Mouse (Mus musculus): ENCODE measurements around the gene Mff.
A peak's percentile ranks its signal among the peaks of the same experiment; 100 is the strongest.

Mff gene

GRCm38 (mm10) chr1:82724339-82725025 lies at the start of gene Mff:
Gene Mff, plus strand, starts transcription at chr1:82724890.
- peak; percentile 97 for DNase-seq (ENCODE audit: low read depth, low spot score)

DNA sequence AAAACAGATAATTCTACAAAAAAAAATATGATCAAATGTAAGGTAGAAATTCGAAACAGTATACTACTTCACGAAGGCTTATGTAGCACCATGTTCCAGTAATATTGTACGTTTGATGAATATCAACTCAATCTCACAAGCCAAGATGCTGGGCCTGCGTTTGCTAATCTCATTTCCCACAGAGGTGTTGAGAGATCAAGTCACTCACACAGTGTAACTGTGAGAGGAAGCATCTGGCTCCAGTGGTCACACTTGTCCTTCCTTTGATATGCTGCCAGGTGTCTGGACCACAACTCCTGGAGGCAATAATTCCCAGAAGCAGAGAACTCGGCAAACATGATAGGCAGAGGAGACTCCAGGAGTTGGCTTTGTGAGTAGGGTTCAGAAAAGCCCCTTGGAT lies 38.4 kb upstream of the Mff start:
- DNase-seq (ENCODE audit: low read depth, low spot score) = no peak

- no peak for DNase-seq (ENCODE audit: low read depth, low spot score)
Measured at GRCm38 (mm10) chr1:82686866-82687265, 37.8 kb upstream of the Mff start.

GRCm38 (mm10) chr1:82687931-82688330 lies 36.8 kb upstream of the Mff start:
- DNase-seq (ENCODE audit: low read depth, low spot score) = no peak

DNA sequence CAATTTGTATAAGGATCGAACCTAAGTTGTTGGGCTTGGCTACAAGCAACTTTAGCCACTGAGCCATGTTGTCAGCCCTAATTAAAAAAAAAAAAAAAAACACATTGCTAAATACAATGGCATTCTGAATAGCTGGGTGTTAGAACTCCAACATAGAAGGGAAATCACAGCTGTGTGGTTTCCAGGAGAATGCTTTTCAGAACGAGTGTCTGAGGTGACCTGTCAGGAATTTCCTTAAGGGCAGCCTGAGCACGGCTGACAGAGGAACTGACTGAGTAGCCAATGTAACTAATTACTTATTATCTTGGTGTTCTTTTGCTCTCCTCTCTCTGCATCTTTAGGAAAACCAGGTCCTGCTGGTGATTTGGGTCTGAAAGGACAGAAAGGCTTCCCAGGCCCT lies 28.8 kb upstream of the Mff start:
- no peak for DNase-seq (ENCODE audit: low read depth, low spot score)

- no peak for DNase-seq (ENCODE audit: low read depth, low spot score)
Measured at GRCm38 (mm10) chr1:82717816-82718512, 6.7 kb upstream of the Mff start.

- no peak for DNase-seq (ENCODE audit: low read depth, low spot score)
Measured at GRCm38 (mm10) chr1:82725026-82725874, 560 bp downstream of the Mff start.

GRCm38 (mm10) chr1:82725875-82726185 lies 1.1 kb downstream of the Mff start:
- DNase-seq (ENCODE audit: low read depth, low spot score) = no peak

DNA sequence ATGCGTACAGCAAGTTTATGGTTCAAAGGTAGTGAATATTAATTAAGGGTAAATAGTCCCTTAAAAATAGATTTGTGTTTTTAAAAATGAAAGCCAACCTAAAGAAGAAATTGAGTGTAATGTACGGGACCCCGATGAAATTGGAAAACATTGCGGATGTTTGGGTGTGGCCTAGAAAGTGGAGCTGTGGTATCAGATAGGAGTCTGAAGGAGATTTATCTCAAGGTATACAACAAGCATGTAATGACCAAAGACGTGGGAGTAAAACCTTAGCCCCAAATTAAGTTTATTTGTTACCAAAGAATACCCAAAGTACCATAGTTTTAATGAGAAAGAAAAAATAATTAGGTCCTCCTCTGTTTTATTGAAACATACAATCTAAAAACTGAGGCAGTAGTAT lies 1.8 kb downstream of the Mff start:
- no peak for DNase-seq (ENCODE audit: low read depth, low spot score)

DNA sequence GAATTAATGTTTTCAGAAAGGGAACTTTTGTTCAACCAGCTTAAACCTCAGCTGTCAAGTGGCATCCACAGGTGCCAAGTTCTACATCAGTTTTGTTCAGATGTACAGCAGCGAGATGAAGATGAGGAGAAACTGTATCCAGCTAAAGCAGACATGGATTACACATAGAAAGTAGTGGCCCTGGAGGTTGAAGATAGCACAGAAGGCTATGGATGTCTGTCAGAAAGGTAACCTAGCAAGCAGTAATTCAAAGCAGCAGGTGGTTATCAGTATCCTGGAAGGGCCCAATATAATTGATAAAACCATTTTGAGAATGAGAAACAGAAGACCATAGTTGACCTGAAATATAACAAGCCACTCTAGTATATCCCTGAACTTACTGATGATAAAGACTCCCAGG lies 8.7 kb downstream of the Mff start:
- DNase-seq (ENCODE audit: low read depth, low spot score) = no peak

GRCm38 (mm10) chr1:82738066-82738465 lies 13.4 kb downstream of the Mff start:
- no peak for DNase-seq (ENCODE audit: low read depth, low spot score)

DNA sequence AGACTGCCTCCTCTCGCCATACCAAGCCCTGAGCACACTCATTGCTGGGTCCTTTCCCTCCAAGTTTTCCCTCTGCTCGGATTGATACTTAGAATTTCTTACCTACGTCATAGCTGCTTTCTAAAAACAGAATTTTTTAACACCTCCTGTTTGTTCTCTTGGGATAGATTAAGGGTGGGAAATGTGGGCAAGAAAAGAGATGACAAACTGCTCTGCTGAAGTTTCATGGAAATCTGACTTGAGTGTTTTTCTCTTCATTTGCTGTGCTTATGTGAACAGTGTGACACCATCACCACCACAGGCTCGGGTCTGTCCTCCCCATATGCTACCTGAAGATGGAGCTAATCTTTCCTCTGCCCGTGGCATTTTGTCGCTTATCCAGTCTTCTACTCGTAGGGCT lies 16.8 kb downstream of the Mff start:
- DNase-seq (ENCODE audit: low read depth, low spot score) = peak; percentile 46

GRCm38 (mm10) chr1:82743962-82744361 lies 19.3 kb downstream of the Mff start:
- no peak for DNase-seq (ENCODE audit: low read depth, low spot score)

GRCm38 (mm10) chr1:82746408-82746807 lies 21.7 kb downstream of the Mff start:
- no peak for DNase-seq (ENCODE audit: low read depth, low spot score)

- no peak for DNase-seq (ENCODE audit: low read depth, low spot score)
Measured at GRCm38 (mm10) chr1:82747714-82748452, 23.2 kb downstream of the Mff start.

DNA sequence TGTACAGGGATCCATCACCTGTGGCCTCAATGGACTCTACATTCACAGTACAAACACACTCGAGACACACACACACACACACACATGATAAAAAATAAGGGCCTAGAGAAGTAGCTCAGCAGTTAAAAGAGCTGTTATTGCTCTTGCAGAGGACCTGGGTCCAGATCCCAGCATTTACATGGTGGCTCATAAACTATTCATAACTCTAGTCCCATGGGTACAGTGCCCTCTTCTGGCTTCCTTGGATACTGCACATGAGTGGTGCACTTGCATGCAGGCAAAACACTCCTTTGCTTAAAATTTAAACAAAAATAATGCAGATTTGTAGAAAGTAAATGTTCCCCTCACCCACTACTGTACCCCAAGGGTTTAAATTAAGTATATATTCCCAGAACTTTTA lies 34.8 kb downstream of the Mff start:
- DNase-seq (ENCODE audit: low read depth, low spot score) = no peak

DNA sequence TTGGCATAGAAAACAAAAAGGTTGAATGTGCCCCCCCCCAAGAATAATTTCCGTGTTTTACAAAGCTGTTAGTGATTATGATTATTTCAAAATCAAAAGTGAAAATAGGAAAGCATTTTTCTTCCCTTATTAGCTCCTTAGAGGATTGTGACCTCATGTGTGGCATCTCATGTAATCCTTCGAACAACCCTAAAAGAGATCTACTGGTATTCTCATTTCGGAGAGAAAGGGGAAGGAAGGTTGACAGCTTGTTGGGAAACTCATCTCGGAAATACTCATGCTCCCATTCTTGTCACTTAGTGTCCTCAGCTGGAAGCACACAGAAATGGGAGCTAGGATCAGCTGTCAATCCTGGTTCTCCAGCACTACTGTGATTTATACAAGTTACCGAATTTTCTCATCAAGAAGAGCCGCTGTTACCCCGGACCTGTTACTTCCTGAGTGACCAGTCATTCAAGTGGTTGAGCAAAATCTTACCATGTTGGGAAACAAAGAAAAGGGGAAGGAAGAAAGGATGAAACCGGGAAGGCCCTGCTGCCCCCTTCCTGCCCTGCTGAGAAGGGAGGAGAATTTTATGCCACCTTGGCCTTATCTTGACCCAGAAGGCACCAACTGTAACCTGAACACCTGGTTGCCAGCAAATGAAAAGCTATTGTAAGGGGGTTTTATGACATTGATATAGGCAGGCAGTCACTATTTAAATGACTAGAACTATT lies 36.9 kb downstream of the Mff start:
- no peak for DNase-seq (ENCODE audit: low read depth, low spot score)

- no peak for DNase-seq (ENCODE audit: low read depth, low spot score)
Measured at GRCm38 (mm10) chr1:82762274-82762673, 37.6 kb downstream of the Mff start.

- DNase-seq (ENCODE audit: low read depth, low spot score) = no peak
Measured at GRCm38 (mm10) chr1:82766227-82766626, 41.5 kb downstream of the Mff start.

DNA sequence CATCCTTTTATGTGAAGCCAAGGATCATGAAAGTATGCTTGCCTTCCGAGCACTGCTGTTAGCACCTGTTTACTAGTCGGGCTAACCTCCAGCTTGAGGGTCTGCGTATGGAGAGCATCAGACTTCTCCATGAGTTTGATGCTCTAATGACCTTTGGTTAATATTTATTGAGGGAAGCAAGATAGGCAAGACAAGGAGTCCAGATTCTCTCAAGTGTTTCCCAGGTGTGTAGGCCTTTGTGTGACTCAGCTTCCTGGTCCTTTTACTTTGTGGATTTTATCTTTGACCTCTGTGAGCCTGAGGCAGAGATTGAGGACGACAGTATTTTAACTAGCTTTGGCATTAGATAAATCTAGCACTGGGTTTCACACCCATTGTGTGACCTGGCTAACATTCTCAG lies 42.0 kb downstream of the Mff start:
- DNase-seq (ENCODE audit: low read depth, low spot score) = no peak

- DNase-seq (ENCODE audit: low read depth, low spot score) = no peak
Measured at GRCm38 (mm10) chr1:82768269-82768668, 43.6 kb downstream of the Mff start, which contains the start of gene Tm4sf20. Gene Tm4sf20, minus strand, starts transcription at chr1:82768461.

Data from telencephalon, adult 2 months (tissue).